Mouse (Mus musculus) lung, embryonic 16.5 days (tissue): ENCODE results near the gene Grm1. TPM values are rescaled to one million over a fixed set of nuclear protein-coding genes. Genes with fewer than 3 reads are reported as not detected.

Source experiments
- ATAC-seq: fragments of 200-750 bp; cut with Nextera tagmentation; 2 replicates; pipeline ENCODE4 v1.8.0; 2017; ENCODE audit warnings: low read depth, mild to moderate bottlenecking, moderate library complexity
- H3K27ac ChIP-seq: fragments of 300-500 bp; sonication (generic); 2 replicates; pipeline ENCODE4 v1.5.1; 2014; ENCODE audit warnings: mild to moderate bottlenecking, control low read depth, low read length
- H3K27me3 ChIP-seq: fragments of 300-500 bp; sonication (generic); 2 replicates; pipeline ENCODE4 v1.6.1; 2014; ENCODE audit warnings: low read depth, low read length, mixed read lengths; ENCODE audit not compliant: control insufficient read depth, insufficient read depth
- H3K36me3 ChIP-seq: fragments of 300-500 bp; sonication (generic); 2 replicates; pipeline ENCODE4 v1.6.1; 2014; ENCODE audit warnings: low read length; ENCODE audit not compliant: control insufficient read depth, insufficient read depth
- H3K4me1 ChIP-seq: fragments of 300-500 bp; sonication (generic); replicated peaks from 2 replicates; pipeline ENCODE4 v1.6.1; 2014; ENCODE audit warnings: low read length, mixed read lengths; ENCODE audit not compliant: control insufficient read depth, insufficient read depth
- H3K4me2 ChIP-seq: fragments of 300-500 bp; sonication (generic); 2 replicates; pipeline ENCODE4 v1.6.1; 2014; ENCODE audit warnings: low read depth, low read length, control low read depth
- H3K4me3 ChIP-seq: fragments of 300-500 bp; sonication (generic); 2 replicates; pipeline ENCODE4 v1.5.1; 2014; ENCODE audit warnings: mild to moderate bottlenecking, low read length, control low read depth
- H3K9ac ChIP-seq: fragments of 300-500 bp; sonication (generic); 2 replicates; pipeline ENCODE4 v1.6.1; 2014; ENCODE audit warnings: low read length, control low read depth
- H3K9me3 ChIP-seq: fragments of 300-500 bp; sonication (generic); 2 replicates; pipeline ENCODE4 v1.6.1; 2016; ENCODE audit warnings: low read length; ENCODE audit not compliant: control insufficient read depth
- WGBS: fragments of 180-500 bp; shearing (Covaris S2); extraction: QIAGEN DNeasy Blood & Tissue Kit; methylation state at CpG from one replicate; pipeline ENCODE4 v1.1.7; 2014; 5-methylcytosine and 5-hydroxymethylcytosine counted together
- polyA plus RNA-seq: library from polyadenylated mRNA; unstranded; fragments of >200 nt; fragmentation: Nextera tagmentation; extraction: Ambion mirVana; gene quantifications from 2 replicates; pipeline ENCODE4 v1.2.1, GENCODE M21; 2015

The Grm1 gene
- polyA plus RNA-seq, 1 experiment from 2014 or later: 0.04 TPM

DNA sequence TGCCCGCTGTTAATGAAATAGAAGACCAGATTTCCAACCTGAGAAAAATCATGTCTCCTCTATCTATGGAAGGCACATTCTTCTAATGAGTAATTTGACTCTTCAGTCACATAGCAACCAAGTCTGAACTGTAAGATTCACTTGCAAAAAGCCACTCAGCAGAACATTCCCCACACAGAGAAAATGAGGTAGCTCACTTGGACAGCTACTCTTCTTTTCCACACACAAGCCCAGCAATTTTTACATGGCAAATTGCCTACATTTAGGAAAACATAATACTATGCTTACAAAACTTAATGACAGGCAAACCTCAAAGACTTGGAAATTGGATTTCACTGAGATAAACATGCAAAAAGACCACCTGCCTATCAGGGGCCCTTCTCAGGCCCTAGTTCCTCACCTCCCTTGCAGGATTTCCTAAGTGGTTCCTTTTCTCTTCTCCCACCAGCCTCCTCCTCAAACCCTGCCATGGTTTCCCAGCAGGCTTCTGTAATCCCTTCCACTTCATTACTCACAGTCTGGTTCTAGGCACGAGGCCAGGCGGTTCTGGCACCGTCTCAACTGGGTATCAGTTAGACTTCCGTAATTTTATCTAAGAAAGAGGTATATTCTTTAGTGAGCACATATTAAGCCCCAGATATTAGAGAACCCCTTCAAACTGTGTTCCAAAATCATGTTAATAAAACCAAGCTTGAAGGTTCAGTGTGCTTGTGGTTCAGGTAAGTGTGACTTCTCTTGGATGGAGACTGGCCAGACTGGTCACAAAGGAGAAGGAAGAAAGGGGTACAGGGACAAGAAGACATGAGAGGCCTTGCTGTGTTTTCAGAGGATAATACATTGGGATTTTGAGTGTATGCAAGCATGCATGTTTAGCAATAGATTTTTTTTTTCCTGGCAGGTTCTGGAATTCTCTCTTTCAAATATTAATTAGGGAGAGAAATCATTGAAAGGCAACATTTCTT is 269.1 kb downstream of the Grm1 start:
- Histone ChIP-seq H3K9me3 (no peaks in the 10 kb centered on the region), H3K9ac (no peak overlapping the region), H3K27ac (peak overlapping the region; percentile 36), H3K27me3 (no peaks in the 10 kb centered on the region), H3K4me3 (no peak overlapping the region), H3K4me2 (no peak overlapping the region), H3K4me1 (peaks cover 6% of the 10 kb centered on the region; the same call in 1 of the 2 replicates), H3K36me3 (no peaks in the 10 kb centered on the region)
- peak; percentile 72 for ATAC-seq
- WGBS: 41% methylated on average over 5 of the region's 5 CpGs

DNA sequence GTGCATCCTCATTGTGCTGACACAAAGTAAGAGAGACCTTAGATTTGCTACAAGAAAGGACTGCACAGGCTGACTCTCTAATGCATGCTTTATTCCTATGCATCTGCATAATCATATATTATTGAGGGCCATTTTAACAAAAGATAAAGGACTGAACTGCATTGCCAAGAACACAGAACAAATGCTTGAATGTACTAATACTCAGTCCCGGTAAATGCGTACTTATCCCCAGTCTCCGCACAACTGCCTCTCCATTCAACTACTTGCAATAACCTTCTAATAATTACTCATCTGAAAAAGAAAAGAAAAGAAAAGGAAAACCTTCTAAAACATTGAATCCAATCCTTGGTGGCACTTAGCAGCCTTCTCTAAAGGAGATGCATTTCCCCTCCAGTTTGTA is 272.4 kb downstream of the Grm1 start:
- 96% methylated on average over 3 of the region's 3 CpGs for WGBS
- Histone ChIP-seq H3K36me3 (no peaks in the 10 kb centered on the region), H3K9ac (no peak overlapping the region), H3K27ac (no peak overlapping the region), H3K4me1 (peaks cover 6% of the 10 kb centered on the region; the same call in 1 of the 2 replicates), H3K4me2 (no peak overlapping the region), H3K27me3 (no peaks in the 10 kb centered on the region), H3K9me3 (no peaks in the 10 kb centered on the region), H3K4me3 (no peak overlapping the region)
- ATAC-seq: no peak

- ATAC-seq: no peak
- Histone ChIP-seq H3K9ac (no peak overlapping the region), H3K36me3 (no peaks in the 10 kb centered on the region), H3K9me3 (no peaks in the 10 kb centered on the region), H3K27ac (no peak overlapping the region), H3K4me3 (no peak overlapping the region), H3K4me2 (no peak overlapping the region), H3K27me3 (no peaks in the 10 kb centered on the region), H3K4me1 (no peaks in the 10 kb centered on the region)
- WGBS: 84% methylated on average over 1 of the region's 1 CpGs
Measured at GRCm38 (mm10) chr10:10795321-10795720, 286.8 kb downstream of the Grm1 start.

DNA sequence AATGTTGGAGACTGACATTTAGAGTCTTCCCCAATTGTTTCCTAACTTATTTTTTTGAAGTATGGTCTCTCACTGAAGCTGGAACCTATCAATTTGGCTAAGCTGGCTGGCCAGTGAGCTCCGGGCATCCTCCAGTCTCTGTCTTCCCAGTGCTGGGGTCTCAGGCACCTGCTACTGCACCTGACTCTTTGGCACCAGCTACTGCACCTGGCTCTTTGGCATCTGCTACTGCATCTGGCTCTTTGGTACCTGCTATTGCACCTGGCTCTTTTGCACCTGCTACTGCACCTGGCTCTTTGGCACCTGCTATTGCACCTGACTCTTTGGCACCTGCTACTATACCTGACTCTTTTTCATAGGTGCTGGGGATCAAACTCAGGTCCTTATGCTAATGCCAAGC is 291.7 kb downstream of the Grm1 start:
- Histone ChIP-seq H3K27ac (no peak overlapping the region), H3K27me3 (no peaks in the 10 kb centered on the region), H3K9ac (no peak overlapping the region), H3K4me1 (no peaks in the 10 kb centered on the region), H3K4me2 (no peak overlapping the region), H3K9me3 (no peaks in the 10 kb centered on the region), H3K4me3 (no peak overlapping the region), H3K36me3 (no peaks in the 10 kb centered on the region)
- WGBS: 77% methylated on average over 1 of the region's 1 CpGs
- no peak for ATAC-seq

DNA sequence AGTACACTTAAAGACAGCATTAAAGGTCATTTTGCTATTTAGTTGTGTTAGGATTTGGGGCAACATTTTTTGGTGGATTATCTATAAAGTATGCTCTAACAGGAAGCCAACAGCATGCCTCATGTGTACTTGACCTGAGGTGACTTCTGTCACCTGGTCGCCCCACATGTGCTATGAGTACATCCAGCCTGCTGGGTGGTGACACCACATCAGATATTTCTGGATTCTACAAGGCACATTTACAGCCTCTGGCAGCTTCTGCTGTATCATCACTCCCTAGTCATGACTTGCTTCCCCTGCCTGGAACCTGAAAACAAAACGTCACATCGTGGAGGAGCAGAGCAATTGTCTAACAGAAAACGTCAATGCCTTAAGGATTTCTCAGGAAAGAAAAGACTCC is 292.2 kb downstream of the Grm1 start:
- Histone ChIP-seq H3K9me3 (no peaks in the 10 kb centered on the region), H3K36me3 (no peaks in the 10 kb centered on the region), H3K4me3 (no peak overlapping the region), H3K27ac (no peak overlapping the region), H3K4me2 (no peak overlapping the region), H3K27me3 (no peaks in the 10 kb centered on the region), H3K4me1 (no peaks in the 10 kb centered on the region), H3K9ac (no peak overlapping the region)
- WGBS: 73% methylated on average over 4 of the region's 4 CpGs
- no peak for ATAC-seq

GRCm38 (mm10) chr10:10787906-10788416 is 294.2 kb downstream of the Grm1 start:
- Histone ChIP-seq H3K27me3 (no peaks in the 10 kb centered on the region), H3K4me1 (no peaks in the 10 kb centered on the region), H3K9ac (no peak overlapping the region), H3K36me3 (no peaks in the 10 kb centered on the region), H3K4me3 (no peak overlapping the region), H3K9me3 (no peaks in the 10 kb centered on the region), H3K4me2 (no peak overlapping the region), H3K27ac (no peak overlapping the region)
- WGBS: 53% methylated on average over 5 of the region's 6 CpGs
- ATAC-seq: no peak

DNA sequence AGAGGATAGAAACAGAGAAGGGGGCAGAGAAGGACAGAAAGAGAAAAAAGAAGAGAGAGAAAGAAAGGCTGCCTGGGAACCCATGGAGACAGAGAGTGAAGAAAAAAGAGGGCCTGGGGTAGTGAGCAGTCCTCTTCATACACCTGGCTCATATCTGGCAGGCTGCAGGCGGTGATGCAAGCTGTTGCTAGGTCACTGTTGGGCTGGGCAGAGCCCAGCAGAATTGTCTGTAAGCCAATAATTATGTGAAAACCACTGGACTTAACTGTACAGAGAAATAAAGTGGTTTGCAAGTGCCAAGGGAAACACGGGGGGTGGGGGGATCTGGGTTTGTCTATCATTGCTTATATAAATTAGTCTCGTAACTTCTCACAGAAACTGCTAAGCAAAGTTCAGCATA is 297.0 kb downstream of the Grm1 start:
- no peak overlapping the region for H3K27ac ChIP-seq
- no peaks in the 10 kb centered on the region for H3K9me3 ChIP-seq
- no peaks in the 10 kb centered on the region for H3K27me3 ChIP-seq
- H3K9ac ChIP-seq: no peak overlapping the region
- H3K36me3 ChIP-seq: no peaks in the 10 kb centered on the region
- WGBS: 62% methylated on average over 3 of the region's 3 CpGs
- no peak for ATAC-seq
- no peaks in the 10 kb centered on the region for H3K4me1 ChIP-seq
- H3K4me2 ChIP-seq: no peak overlapping the region
- H3K4me3 ChIP-seq: no peak overlapping the region

- ATAC-seq: no peak
- Histone ChIP-seq H3K36me3 (no peaks in the 10 kb centered on the region), H3K4me1 (no peaks in the 10 kb centered on the region), H3K27ac (no peak overlapping the region), H3K4me3 (no peak overlapping the region), H3K9ac (no peak overlapping the region), H3K27me3 (no peaks in the 10 kb centered on the region), H3K4me2 (no peak overlapping the region), H3K9me3 (no peaks in the 10 kb centered on the region)
- 79% methylated on average over 1 of the region's 1 CpGs for WGBS
Measured at GRCm38 (mm10) chr10:10774827-10775226, 307.3 kb downstream of the Grm1 start.

GRCm38 (mm10) chr10:10763015-10763414 is 319.1 kb downstream of the Grm1 start:
- no peak overlapping the region for H3K9ac ChIP-seq
- H3K27ac ChIP-seq: no peak overlapping the region
- no peak overlapping the region for H3K4me2 ChIP-seq
- 66% methylated on average over 4 of the region's 4 CpGs for whole genome bisulfite sequencing
- H3K36me3 ChIP-seq: no peaks in the 10 kb centered on the region
- no peaks in the 10 kb centered on the region for H3K4me1 ChIP-seq
- no peaks in the 10 kb centered on the region for H3K27me3 ChIP-seq
- ATAC-seq: no peak
- H3K4me3 ChIP-seq: no peak overlapping the region
- H3K9me3 ChIP-seq: no peaks in the 10 kb centered on the region
